In the genomic region with DNA sequence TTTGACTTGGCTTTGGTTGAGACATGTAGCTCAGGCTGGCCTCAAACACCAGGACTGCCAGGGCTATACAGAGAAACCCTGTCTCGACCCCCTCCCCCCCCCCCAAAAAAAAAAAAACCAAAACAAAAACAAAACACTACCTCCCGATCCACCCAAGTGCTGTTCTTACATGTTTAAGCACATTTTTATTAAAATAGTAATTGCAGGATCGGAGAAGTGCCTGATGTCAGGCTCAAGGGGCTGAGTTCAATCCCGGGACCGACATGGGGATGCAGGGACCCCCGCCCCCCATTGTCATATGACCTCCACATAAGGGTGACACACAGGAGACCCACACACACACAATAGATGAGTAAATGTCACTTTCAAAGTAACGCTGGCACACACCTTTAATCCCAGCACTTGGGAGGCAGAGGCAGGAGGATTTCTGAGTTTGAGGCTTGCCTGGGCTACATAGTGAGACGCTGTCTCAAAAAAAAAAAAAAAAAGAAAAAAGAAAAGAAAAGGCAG, we compare ENCODE assay signal across 7 mouse cellular contexts. TPM values are rescaled to one million over a fixed set of nuclear protein-coding genes. Genes with fewer than 3 reads are reported as not detected.
A peak's percentile ranks its signal among the peaks of the same experiment; 100 is the strongest.
DNase-seq lines count a peak whose midpoint lies in the region; TF ChIP-seq lines count a peak whose summit lies in the region.

No protein-coding gene starts in this region.

- peaks cover 12% of the 10 kb centered on the region for H3K4me1 ChIP-seq in liver, adult 2 months (ENCODE audit: control insufficient read depth, insufficient read depth, low read length)
- no peaks in the 10 kb centered on the region; the same call in 1 of the 2 replicates for H3K4me1 ChIP-seq in embryonic fibroblast, embryonic 13.5 days (ENCODE audit: control insufficient read depth, insufficient read depth, low read length)
- peaks cover 65% of the 10 kb centered on the region for H3K4me1 ChIP-seq in limb, embryonic 10.5 days
- peaks cover 26% of the 10 kb centered on the region for H3K4me1 ChIP-seq in olfactory bulb, adult 2 months (ENCODE audit: control insufficient read depth, insufficient read depth, low read length)

- no peak overlapping the region; the same call in 1 of the 2 replicates for H3K4me3 ChIP-seq in liver, adult 2 months (ENCODE audit: insufficient read depth, low read depth, low read length)
- H3K4me3 ChIP-seq in embryonic fibroblast, embryonic 13.5 days (ENCODE audit: insufficient read depth, low read length), result peak overlapping the region; percentile 81; the same call in 1 of the 2 replicates
- peak overlapping the region; percentile 89 for H3K4me3 ChIP-seq in limb, embryonic 10.5 days
- peak overlapping the region; percentile 96; the same call in 1 of the 2 replicates for H3K4me3 ChIP-seq in olfactory bulb, adult 2 months (ENCODE audit: insufficient read depth, low read depth, low read length)

- H3K27me3 ChIP-seq in liver, adult 2 months (ENCODE audit: control insufficient read depth, insufficient read depth, low read length), result no peaks in the 10 kb centered on the region
- no peaks in the 10 kb centered on the region for H3K27me3 ChIP-seq in limb, embryonic 10.5 days (ENCODE audit: low read depth, poor library complexity, severe bottlenecking)

- WGBS in liver, adult 2 months, result 76% methylated on average over 8 of the region's 8 CpGs
- 76% methylated on average over 8 of the region's 8 CpGs for WGBS in limb, embryonic 10.5 days
- 73% methylated on average over 8 of the region's 8 CpGs for WGBS in olfactory bulb, adult 2 months

- no peak for DNase-seq in liver, adult 2 months (ENCODE audit: extremely low read depth, low read depth, low spot score)
- DNase-seq in liver, result no peak
- no peak for DNase-seq in limb, embryonic 10.5 days (ENCODE audit: low spot score)
- no peak for DNase-seq in right cerebral cortex, adult 2 months (ENCODE audit: low spot score in 2 of 2)
- no peak for DNase-seq in adrenal gland, adult 18-20 months (ENCODE audit: low spot score in 2 of 2)

- H3K27ac ChIP-seq in liver, adult 2 months (replicated peaks; ENCODE audit: insufficient read depth, low read depth, low read length), result peak overlapping the region; percentile 62
- H3K27ac ChIP-seq in embryonic fibroblast, embryonic 13.5 days (ENCODE audit: insufficient read depth, low read length), result no peak overlapping the region
- peak overlapping the region; percentile 85; the same call in 1 of the 2 replicates for H3K27ac ChIP-seq in limb, embryonic 10.5 days
- H3K27ac ChIP-seq in olfactory bulb, adult 2 months (ENCODE audit: insufficient read depth, low read depth, low read length), result no peak overlapping the region; the same call in 1 of the 2 replicates

- TF ChIP-seq CTCF in liver, adult 2 months (IDR thresholded peaks at IDR 0.05; ENCODE audit: low read depth, low read length), result no peak
- TF ChIP-seq CTCF in embryonic fibroblast, embryonic 13.5 days (IDR thresholded peaks at IDR 0.05; ENCODE audit: borderline replicate concordance, insufficient read depth, low read length), result no peak
- no peak for TF ChIP-seq CTCF in olfactory bulb, adult 2 months (IDR thresholded peaks at IDR 0.05; ENCODE audit: insufficient read depth, low read depth, low read length)

- H3K9me3 ChIP-seq in limb, embryonic 10.5 days (replicated peaks), result no peaks in the 10 kb centered on the region

- H3K9ac ChIP-seq in liver, adult 2 months (ENCODE audit: low read depth, low read length), result no peak overlapping the region

- H3K36me3 ChIP-seq in liver, adult 2 months (ENCODE audit: control insufficient read depth, insufficient read depth, low read length), result no peaks in the 10 kb centered on the region; the same call in 1 of the 2 replicates
- peaks cover 25% of the 10 kb centered on the region for H3K36me3 ChIP-seq in limb, embryonic 10.5 days

- no peak for TF ChIP-seq POLR2A in liver, adult 2 months (IDR thresholded peaks at IDR 0.05; ENCODE audit: extremely low read depth, insufficient read depth, low read length)
- no peak for TF ChIP-seq POLR2A in embryonic fibroblast, embryonic 13.5 days (IDR thresholded peaks at IDR 0.05; ENCODE audit: low read depth, low read length)
- TF ChIP-seq POLR2A in olfactory bulb, adult 2 months (IDR thresholded peaks at IDR 0.05; ENCODE audit: insufficient read depth, low read depth, low read length), result no peak

- H3K79me2 ChIP-seq in liver, adult 2 months (ENCODE audit: control insufficient read depth, insufficient read depth, low read length), result no peaks in the 10 kb centered on the region

RNA-seq across cellular contexts. Expression of gene Dus3l, which starts 0.8 kb away (rescaled TPM):
- total RNA-seq in liver, adult 2 months (2014; rRNA removed), result 7.2 and 11.9 TPM in 2 replicates
- polyA plus RNA-seq in liver, adult 2 months (2012; rRNA removed), result 19.7 and 25.7 TPM in 2 replicates
- 17.4 and 17.6 TPM in 2 replicates for polyA plus RNA-seq in embryonic fibroblast, embryonic 13.5 days (2011; ENCODE audit: insufficient read length, low read depth, missing spikeins)
- polyA plus RNA-seq in limb, embryonic 10.5 days (2016; fragmentation: Nextera tagmentation; extraction: Ambion mirVana), result 46.0 and 50.3 TPM in 2 replicates
- not detected in 2 replicates for polyA plus RNA-seq in olfactory bulb, adult 2 months (2012; ENCODE audit: insufficient read depth, insufficient read length, low replicate concordance, missing spikeins)
- total RNA-seq in adrenal gland, adult 18-20 months (2021), result 10 to 100 TPM; 28.3 to 31.3 TPM

RNA-seq across cellular contexts. Expression of gene Prr22, which starts 6.3 kb away (rescaled TPM):
- 0.18 TPM in 1 of 2 replicates, not detected in the other for total RNA-seq in liver, adult 2 months (2014; rRNA removed)
- polyA plus RNA-seq in liver, adult 2 months (2012; rRNA removed), result 0.85 and 1.5 TPM in 2 replicates
- polyA plus RNA-seq in embryonic fibroblast, embryonic 13.5 days (2011; ENCODE audit: insufficient read length, low read depth, missing spikeins), result not detected in 2 replicates
- 1.5 and 2.2 TPM in 2 replicates for polyA plus RNA-seq in limb, embryonic 10.5 days (2016; fragmentation: Nextera tagmentation; extraction: Ambion mirVana)
- not detected in 2 replicates for polyA plus RNA-seq in olfactory bulb, adult 2 months (2012; ENCODE audit: insufficient read depth, insufficient read length, low replicate concordance, missing spikeins)
- under 1 TPM; 0.48 to 0.93 TPM for total RNA-seq in adrenal gland, adult 18-20 months (2021)

RNA-seq across cellular contexts. Expression of gene Nrtn, which starts 6.5 kb away (rescaled TPM):
- 0.83 and 1.3 TPM in 2 replicates for total RNA-seq in liver, adult 2 months (2014; rRNA removed)
- 1.9 and 3.6 TPM in 2 replicates for polyA plus RNA-seq in liver, adult 2 months (2012; rRNA removed)
- polyA plus RNA-seq in embryonic fibroblast, embryonic 13.5 days (2011; ENCODE audit: insufficient read length, low read depth, missing spikeins), result not detected in 2 replicates
- 10.8 and 12.7 TPM in 2 replicates for polyA plus RNA-seq in limb, embryonic 10.5 days (2016; fragmentation: Nextera tagmentation; extraction: Ambion mirVana)
- not detected in 2 replicates for polyA plus RNA-seq in olfactory bulb, adult 2 months (2012; ENCODE audit: insufficient read depth, insufficient read length, low replicate concordance, missing spikeins)
- 1 to 10 TPM; 3.4 to 4.0 TPM for total RNA-seq in adrenal gland, adult 18-20 months (2021)

RNA-seq across cellular contexts. Expression of gene Vmac, which starts 46.0 kb away (rescaled TPM):
- total RNA-seq in liver, adult 2 months (2014; rRNA removed), result 8.9 and 10.7 TPM in 2 replicates
- 12.3 and 15.2 TPM in 2 replicates for polyA plus RNA-seq in liver, adult 2 months (2012; rRNA removed)
- 15.0 and 15.1 TPM in 2 replicates for polyA plus RNA-seq in embryonic fibroblast, embryonic 13.5 days (2011; ENCODE audit: insufficient read length, low read depth, missing spikeins)
- 12.8 and 15.5 TPM in 2 replicates for polyA plus RNA-seq in limb, embryonic 10.5 days (2016; fragmentation: Nextera tagmentation; extraction: Ambion mirVana)
- not detected in 2 replicates for polyA plus RNA-seq in olfactory bulb, adult 2 months (2012; ENCODE audit: insufficient read depth, insufficient read length, low replicate concordance, missing spikeins)
- 10 to 100 TPM; 20.1 to 26.1 TPM for total RNA-seq in adrenal gland, adult 18-20 months (2021)

RNA-seq across cellular contexts. Expression of gene Ndufa11, which starts 46.2 kb away (rescaled TPM):
- total RNA-seq in liver, adult 2 months (2014; rRNA removed), result 110 and 146 TPM in 2 replicates
- polyA plus RNA-seq in liver, adult 2 months (2012; rRNA removed), result 462 and 466 TPM in 2 replicates
- polyA plus RNA-seq in embryonic fibroblast, embryonic 13.5 days (2011; ENCODE audit: insufficient read length, low read depth, missing spikeins), result 114 and 127 TPM in 2 replicates
- polyA plus RNA-seq in limb, embryonic 10.5 days (2016; fragmentation: Nextera tagmentation; extraction: Ambion mirVana), result 425 and 437 TPM in 2 replicates
- not detected in 2 replicates for polyA plus RNA-seq in olfactory bulb, adult 2 months (2012; ENCODE audit: insufficient read depth, insufficient read length, low replicate concordance, missing spikeins)
- 100 to 1,000 TPM; 276 to 402 TPM for total RNA-seq in adrenal gland, adult 18-20 months (2021)

Comparison
In these comparisons a context has a peak if more than half of its experiments do, and no peak if none do; other contexts are left out.
1. H3K27ac ChIP-seq: peak in liver, adult 2 months (single experiment) and limb, embryonic 10.5 days (single experiment); none in embryonic fibroblast, embryonic 13.5 days (single experiment) and olfactory bulb, adult 2 months (single experiment).